Mouse (Mus musculus) neural tube, embryonic 10.5 days (tissue): ENCODE measurements around the gene Syt8.

Experiments
- DNase-seq: peaks from one replicate; pipeline ENCODE4 v3.0.0-alpha.2; 2017; ENCODE audit warnings: low spot score; ENCODE audit errors: extremely low spot score

The Syt8 gene

GRCm38 (mm10) chr7:142444171-142444570 lies 9.5 kb downstream of the Syt8 start:
- DNase-seq = no peak

- no peak for DNase-seq
These were observed 10.7 kb downstream of the Syt8 start for GRCm38 (mm10) chr7:142445324-142445723.

- no peak for DNase-seq
These were observed 11.6 kb downstream of the Syt8 start for GRCm38 (mm10) chr7:142446264-142446663.

- DNase-seq = no peak
These were observed 14.5 kb downstream of the Syt8 start for GRCm38 (mm10) chr7:142449038-142449617.

DNA sequence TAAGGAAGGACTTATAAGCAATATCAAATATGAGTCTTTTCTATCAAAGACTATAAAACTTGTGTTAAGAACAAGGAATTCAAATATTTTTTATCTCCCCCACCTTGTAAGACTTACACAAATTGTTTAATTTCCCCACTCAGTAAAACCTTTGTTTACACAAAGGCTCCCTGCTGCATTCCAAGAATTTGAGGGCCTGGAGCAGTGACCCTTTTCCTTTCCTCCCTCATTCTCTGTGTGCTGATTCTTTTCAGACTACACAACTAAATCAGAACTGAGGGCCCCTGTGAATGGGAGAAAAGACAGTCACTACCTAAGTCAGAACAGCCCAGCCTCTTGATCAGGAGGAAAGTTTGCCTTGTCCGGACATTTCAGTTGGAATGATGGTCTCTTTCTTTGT lies 20.1 kb downstream of the Syt8 start:
- DNase-seq = no peak

DNA sequence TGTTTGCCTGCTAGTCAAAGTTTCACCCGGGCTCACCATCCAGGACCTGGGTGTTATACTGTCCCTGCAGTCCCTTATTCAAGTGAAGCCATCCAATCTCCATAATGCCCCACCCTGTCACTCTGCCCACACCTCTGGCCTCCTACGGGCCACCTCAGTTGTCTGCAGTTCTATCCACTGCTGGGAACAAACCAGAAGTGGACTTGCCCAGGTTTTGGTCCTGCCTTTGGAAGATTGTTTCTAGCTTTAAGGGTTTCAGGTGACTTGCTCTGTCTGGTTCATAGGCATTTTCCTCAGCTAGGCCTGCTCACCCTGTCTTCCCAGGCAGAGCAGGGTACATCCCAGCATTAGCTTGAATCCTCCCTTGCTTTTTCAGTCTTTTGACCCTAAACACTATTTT lies 20.6 kb downstream of the Syt8 start:
- DNase-seq = no peak

DNA sequence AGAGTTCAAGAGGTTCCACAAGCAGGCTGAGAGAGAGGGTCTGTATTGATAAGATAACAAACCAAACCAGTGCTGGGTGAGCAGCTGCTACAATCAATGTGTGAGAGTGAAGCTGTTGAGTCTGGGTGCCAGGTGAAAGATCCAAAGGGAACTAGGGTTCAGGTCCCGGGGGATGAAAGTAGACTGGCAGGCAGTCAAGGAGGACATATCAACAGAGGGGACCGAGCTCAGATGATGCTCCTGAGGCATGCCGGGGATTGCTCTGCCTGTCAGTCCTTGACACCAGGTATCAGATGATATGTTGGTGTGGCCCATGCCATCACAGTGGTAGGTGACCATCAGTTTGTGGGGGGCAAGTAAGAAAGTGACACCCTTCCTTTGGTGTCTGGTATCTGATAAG lies 22.2 kb downstream of the Syt8 start:
- no peak for DNase-seq

GRCm38 (mm10) chr7:142457227-142457811 lies 22.7 kb downstream of the Syt8 start:
- no peak for DNase-seq

GRCm38 (mm10) chr7:142458026-142458425 lies 23.4 kb downstream of the Syt8 start:
- DNase-seq = peak; percentile 47

DNA sequence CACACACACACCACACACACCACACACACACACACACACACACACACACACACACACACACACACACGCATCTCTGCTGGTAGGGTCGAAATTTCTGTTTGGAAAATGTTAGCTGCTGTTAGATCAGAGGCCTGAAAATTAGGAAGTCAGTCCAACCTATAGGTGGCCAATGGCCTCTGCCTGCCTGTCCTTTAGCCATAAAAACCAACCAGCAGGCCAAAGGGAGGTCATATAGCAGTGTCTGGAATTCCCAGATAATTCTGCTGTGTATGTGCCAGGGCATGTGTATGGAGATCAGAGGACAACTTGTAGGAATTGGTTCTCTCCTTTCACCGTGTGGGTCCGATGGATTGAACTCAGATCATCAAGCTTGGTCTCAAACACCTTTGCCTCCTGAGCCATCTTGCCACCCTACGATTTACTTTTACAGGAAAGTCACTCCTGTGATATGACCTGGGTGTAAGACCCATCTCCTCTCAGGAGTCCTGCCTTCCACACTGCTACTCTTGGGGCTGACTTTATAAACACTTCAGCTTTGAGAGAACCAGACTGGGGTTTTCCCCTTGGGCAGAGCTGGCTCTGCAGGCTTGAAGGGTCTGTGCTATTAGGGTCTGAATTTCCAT lies 24.1 kb downstream of the Syt8 start:
- no peak for DNase-seq

DNA sequence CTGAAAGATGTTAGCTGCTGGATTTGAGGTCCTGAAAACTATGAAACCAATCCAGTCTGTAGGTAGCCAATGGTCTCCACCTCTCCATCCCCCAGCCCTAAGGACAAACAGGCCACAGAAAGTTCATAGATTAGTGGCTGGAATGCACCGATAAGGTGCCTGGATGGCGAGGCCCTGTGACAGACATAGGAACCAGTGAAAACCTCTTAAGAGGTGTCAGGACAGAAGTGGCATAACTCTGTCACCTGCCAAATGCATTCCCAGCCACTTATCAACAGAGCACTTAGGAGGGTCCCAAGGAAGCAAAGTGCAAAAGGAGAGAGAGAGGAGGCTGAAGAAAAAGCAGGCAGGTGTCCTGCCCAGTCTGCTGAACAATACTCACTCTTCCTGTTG lies 24.6 kb downstream of the Syt8 start:
- no peak for DNase-seq

GRCm38 (mm10) chr7:142460636-142461077 lies 26.0 kb downstream of the Syt8 start, which contains the start of gene Lsp1:
Gene Lsp1 (plus strand): TSS chr7:142460809.
- DNase-seq = no peak

GRCm38 (mm10) chr7:142461446-142461845 lies 26.8 kb downstream of the Syt8 start:
- DNase-seq = no peak

DNA sequence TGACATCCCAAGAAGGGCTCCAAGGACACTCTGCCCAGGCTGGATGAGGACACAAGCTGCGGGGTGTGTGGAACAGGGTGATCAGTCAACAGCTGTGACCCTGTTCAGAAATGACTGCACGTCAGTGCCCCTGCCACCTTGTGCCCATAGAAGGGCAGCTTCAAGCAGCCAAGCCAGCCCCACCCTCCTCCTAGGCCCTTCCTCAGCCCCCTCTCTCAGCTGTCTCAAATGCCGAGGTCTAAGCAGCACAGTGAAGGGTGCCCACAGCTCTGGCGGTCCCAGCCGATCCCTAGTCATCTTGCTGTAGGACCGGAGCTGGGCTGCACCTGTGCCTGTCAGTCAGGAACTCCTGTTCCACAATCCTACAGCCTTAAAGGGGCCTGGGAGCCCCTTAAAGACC lies 27.5 kb downstream of the Syt8 start:
- DNase-seq = no peak

DNA sequence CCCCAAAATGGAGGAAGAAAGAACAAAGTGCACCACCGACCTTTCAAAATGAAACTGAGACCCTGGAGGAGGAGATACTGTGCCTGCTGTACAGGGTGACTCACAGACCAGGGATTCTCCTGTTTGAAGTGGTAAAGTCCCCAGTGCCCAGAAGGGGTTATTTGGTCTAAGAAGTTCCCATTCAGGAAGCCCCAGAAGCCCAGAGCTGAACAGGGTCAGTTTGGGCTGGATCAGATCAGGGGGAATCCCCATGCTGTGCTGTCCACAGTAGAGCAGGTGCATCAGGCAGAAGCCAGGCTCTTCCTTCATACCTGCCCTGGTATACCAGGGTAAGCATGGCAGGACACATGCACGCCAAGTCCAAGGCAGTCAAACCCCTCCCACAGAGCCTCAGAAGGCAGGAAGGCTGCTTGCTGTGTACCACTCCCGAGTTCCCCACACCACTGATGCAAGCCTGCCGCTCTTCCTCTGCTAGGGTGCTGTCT lies 28.0 kb downstream of the Syt8 start:
- no peak for DNase-seq

DNA sequence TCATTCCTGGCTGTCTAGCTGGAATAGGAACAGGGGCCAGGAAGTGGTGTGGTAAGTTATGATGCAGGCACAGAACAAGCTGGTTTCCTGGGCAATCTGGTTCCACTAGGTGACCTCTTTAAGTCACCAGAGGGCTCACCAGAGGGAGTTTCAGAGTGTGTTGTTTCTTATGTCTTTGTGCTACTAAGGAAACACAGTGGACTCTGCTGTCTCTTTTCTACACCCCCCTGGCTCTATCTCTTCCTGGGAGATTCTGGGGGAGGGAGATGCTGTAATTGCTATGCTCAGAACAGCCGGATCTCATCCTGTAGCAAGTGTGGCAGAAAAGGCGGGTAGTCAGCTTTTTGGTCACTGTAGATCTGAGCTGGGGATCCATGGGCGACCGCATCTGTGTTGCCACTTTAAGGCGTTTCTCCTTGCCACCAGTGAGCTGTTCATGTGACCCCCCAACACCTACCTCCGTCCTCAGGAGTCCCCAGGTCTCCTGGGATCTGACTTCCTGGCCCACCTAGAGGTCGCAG lies 35.6 kb downstream of the Syt8 start:
- no peak for DNase-seq

DNA sequence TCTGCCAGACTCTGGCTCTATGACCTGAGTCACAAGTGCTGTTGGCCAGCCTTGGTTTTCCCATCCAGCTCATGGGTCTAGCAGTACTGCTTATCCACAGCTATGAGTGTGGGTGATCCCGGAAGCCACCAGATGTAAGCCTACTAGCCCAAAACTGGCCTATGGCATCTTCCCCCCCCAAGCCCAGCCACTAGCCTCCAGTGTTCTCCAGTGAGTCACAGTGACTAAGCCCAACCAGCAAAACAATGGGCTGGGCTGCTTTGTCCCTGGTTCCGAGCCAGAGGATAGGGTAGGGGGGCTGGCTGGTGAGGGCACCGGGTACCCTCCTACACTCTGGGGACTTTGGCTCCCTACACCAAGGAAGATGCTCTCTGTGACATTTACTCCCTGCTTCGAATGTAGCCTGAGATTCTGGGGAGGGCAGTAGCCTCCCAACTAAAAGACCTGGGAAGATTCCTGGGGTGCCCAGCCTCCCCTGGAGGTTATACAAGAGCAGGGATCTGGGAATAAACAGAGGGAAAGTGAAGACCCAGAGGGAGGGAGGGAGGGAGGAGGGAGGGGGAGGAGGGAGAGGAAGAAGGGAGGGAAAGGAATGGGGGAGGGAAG lies 36.3 kb downstream of the Syt8 start:
- DNase-seq = peak; percentile 51

DNA sequence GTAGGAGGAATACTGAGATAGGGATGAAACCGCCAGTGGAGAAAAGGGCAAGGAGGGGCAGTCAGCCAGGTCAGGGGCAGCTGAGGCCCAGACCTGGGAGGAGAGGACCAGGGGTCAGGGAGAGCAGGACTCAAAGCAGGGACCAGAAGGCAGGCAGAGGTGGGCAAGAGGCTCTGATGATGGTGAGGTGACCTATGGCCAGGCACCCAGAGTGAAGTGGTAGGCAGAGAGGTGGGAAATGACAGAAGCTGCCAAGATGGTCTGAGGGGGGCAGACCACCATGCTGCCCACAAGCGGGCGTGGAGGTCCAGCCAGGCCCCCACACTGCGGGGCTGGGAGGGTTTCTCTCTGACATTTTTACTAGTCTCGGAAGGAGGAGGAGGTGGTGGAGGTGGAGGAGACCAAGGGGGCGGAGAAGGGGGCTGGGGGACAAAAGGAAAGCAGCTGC lies 36.8 kb downstream of the Syt8 start:
- no peak for DNase-seq

DNA sequence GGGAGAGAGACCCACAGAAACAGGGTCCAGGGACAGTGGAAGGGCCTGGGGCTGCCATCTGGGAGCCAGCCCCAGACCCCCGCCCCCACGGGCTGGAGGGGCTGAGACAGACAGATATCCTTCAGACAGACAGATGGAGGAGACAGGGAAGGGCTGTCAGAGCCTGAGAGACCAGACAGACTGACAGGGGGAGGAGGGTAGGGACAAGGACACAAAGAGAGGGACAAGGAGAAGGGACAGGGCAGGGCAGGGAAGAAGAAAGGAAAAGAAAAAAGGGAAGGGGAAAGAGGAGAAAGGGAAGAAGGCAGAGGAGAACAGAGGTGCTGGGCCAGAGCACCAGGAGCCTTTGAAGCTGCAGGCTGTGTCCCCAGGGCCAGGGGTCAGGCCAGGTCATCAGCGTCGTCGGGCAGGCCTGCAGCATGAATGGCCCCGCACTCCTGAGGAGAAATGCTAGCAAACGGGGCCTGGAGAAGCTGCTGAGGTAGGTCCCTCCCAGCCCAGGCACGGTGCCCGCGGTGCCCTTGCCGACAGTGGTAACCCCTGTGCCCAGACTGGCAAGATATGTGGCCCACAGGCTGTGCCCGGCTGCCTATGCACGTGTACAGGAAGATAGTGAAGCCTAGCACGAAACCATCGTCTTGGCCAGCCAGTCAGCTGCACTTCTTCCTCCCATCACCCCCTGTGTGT lies 37.4 kb downstream of the Syt8 start:
- peak; percentile 41 for DNase-seq

DNA sequence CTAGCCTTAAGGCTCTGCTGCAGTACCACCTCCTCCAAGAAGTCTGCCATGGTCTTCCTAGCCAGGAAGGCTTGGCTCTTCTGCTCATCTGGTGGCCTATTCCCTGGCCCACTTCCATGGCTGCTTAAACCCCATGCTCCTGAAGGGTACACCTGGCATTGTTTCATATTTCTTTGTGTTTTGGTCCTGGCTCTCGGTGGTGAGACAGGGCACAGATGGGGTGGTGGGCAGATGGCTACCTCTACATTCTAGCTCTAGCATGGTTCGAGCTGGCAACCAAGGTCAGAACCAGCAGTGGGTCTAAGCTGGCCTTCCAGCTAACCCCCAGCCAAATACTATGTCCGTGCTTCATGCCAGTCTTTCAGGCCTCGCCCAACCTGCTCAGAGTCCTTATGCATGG lies 38.3 kb downstream of the Syt8 start:
- no peak for DNase-seq

- no peak for DNase-seq
These were observed 38.8 kb downstream of the Syt8 start for GRCm38 (mm10) chr7:142473476-142473875.

DNA sequence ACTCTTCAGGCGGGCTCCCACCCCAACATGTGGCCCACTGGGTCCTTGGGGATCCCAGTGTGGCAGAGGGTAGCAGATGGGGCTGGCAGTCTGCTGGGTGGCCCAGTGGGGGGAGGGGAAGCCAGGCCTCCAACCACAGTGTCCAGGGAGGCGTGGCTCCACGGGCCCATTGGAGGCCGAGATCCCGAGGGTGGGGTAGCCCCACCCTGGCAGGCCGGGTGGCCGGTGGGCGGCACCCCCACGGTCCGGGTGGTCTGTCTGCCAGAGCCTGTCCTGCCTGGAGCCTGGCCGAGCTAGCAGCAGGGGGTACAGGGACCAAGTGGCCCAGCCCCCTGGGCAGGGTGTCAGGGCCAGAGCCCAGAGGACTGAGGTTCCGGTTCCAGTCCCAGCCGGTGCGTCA lies 40.1 kb downstream of the Syt8 start:
- DNase-seq = no peak
